Mouse (Mus musculus) liver, embryonic 14.5 days (tissue): ENCODE results near the gene Atp6ap1. TPM values are rescaled to one million over a fixed set of nuclear protein-coding genes. Genes with fewer than 3 reads are reported as not detected.

ENCODE experiments used
- ATAC-seq: fragments of 200-750 bp; cut with Nextera tagmentation; 2 replicates; pipeline ENCODE4 v1.8.0; 2017; ENCODE audit warnings: moderate number of reproducible peaks, mild to moderate bottlenecking, moderate library complexity; ENCODE audit not compliant: insufficient read depth
- DNase-seq, 3 experiments: peaks; one replicate each; pipeline ENCODE4 v3.0.0-alpha.2; 2012 to 2013; ENCODE audit warnings: low read depth in 3 of 3, low spot score in 3 of 3
- H3K27ac ChIP-seq: fragments of 300-500 bp; sonication (generic); 2 replicates; pipeline ENCODE4 v1.5.1; 2014; ENCODE audit warnings: moderate library complexity, mild to moderate bottlenecking, control low read depth, inconsistent platforms
- H3K27me3 ChIP-seq: fragments of 300-500 bp; sonication (generic); 2 replicates; pipeline ENCODE4 v1.6.1; 2014; ENCODE audit warnings: mild to moderate bottlenecking, low read length, moderate library complexity; ENCODE audit not compliant: control insufficient read depth, insufficient read depth
- H3K36me3 ChIP-seq: fragments of 300-500 bp; sonication (generic); replicated peaks from 2 replicates; pipeline ENCODE4 v1.6.1; 2014; ENCODE audit warnings: low read depth; ENCODE audit not compliant: control insufficient read depth, insufficient read depth
- H3K4me1 ChIP-seq, 2 experiments: fragments of 200-500 bp in 1 of 2; fragments of 300-500 bp in 1 of 2; sonication (generic) in 1 of 2; replicated peaks; 2 replicates each; pipeline ENCODE4 v1.6.1; 2012 to 2014; ENCODE audit warnings: antibody characterized with exemption in 1 of 2, inconsistent platforms in 1 of 2, low read length in 1 of 2; ENCODE audit not compliant: control insufficient read depth in 2 of 2, insufficient read depth in 2 of 2
- H3K4me2 ChIP-seq: fragments of 300-500 bp; sonication (generic); 2 replicates; pipeline ENCODE4 v1.6.1; 2014; ENCODE audit warnings: low read depth, mild to moderate bottlenecking, control low read depth, moderate library complexity
- H3K4me3 ChIP-seq, 2 experiments: fragments of 200-500 bp in 1 of 2; fragments of 300-500 bp in 1 of 2; sonication (generic) in 1 of 2; 2 replicates each; pipeline ENCODE4 v1.5.1; 2012 to 2014; ENCODE audit warnings: low read depth in 2 of 2, low read length in 2 of 2, mild to moderate bottlenecking in 2 of 2, control low read depth in 1 of 2, inconsistent platforms in 1 of 2, moderate library complexity in 1 of 2; ENCODE audit not compliant: insufficient read depth in 1 of 2
- H3K9ac ChIP-seq: fragments of 300-500 bp; sonication (generic); replicated peaks from 2 replicates; pipeline ENCODE4 v1.6.1; 2014; ENCODE audit warnings: mild to moderate bottlenecking, control low read depth, moderate library complexity
- H3K9me3 ChIP-seq: fragments of 300-500 bp; sonication (generic); 2 replicates; pipeline ENCODE4 v1.6.1; 2016; ENCODE audit warnings: low read length, mixed read lengths; ENCODE audit not compliant: control insufficient read depth
- CTCF ChIP-seq: IDR thresholded peaks from 2 replicates; pipeline ENCODE4 v1.5.1; 2016; ENCODE audit warnings: antibody characterized with exemption, low read depth, control low read depth
- EP300 ChIP-seq: IDR thresholded peaks from 2 replicates; pipeline ENCODE4 v1.6.1; 2016; ENCODE audit warnings: antibody characterized with exemption, low read depth
- WGBS: fragments of 180-500 bp; shearing (Covaris S2); extraction: QIAGEN DNeasy Blood & Tissue Kit; methylation state at CpG from one replicate; pipeline ENCODE4 v1.1.7; 2014; ENCODE audit not compliant: insufficient replicate concordance; 5-methylcytosine and 5-hydroxymethylcytosine counted together
- polyA plus RNA-seq, 2 experiments: library from polyadenylated mRNA; depleted of rRNA in 1 of 2; stranded (reverse) in 1 of 2; unstranded in 1 of 2; fragments of >200 nt; fragmentation: Nextera tagmentation in 1 of 2; extraction: Ambion mirVana in 1 of 2; gene quantifications; 2 replicates each; pipeline versions ENCODE4 v1.2.1 to v1.2.3; 2012 to 2014

Atp6ap1 gene
- polyA plus RNA-seq, 2 experiments, result 54.1 to 64.7 TPM

DNA sequence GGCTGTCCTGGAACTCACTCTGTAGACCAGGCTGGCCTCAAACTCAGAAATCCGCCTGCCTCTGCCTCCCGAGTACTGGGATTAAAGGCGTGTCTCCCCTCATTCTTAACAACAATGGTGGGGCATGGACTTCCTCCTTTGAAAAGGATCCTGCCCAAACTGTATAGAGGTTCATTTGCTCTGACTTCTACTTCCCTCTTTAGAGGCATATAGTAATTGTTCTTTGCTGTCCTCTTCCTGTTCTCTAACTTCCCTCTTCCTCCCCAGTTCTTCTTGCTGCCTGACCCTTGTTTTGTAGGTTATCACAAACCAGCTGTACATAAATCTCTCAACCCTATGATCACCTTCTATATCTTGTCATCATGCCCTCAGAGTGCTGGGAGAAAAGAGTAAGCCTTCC is 2.8 kb downstream of the Atp6ap1 start:
- DNase-seq (no peak), ATAC-seq (no peak)
- TF ChIP-seq EP300, result no peak
- H3K4me1 ChIP-seq, result peaks cover 0 to 15% of the 10 kb centered on the region in 2 experiments; a peak in 2 of 4 replicates
- no peaks in the 10 kb centered on the region for H3K9me3 ChIP-seq
- H3K36me3 ChIP-seq, result peaks cover 18% of the 10 kb centered on the region
- H3K9ac ChIP-seq, result no peak overlapping the region
- no peaks in the 10 kb centered on the region for H3K27me3 ChIP-seq
- no peak overlapping the region for H3K4me2 ChIP-seq
- H3K4me3 ChIP-seq, result no peak overlapping the region
- H3K27ac ChIP-seq, result no peak overlapping the region
- 54% methylated on average over 3 of the region's 3 CpGs for WGBS

DNA sequence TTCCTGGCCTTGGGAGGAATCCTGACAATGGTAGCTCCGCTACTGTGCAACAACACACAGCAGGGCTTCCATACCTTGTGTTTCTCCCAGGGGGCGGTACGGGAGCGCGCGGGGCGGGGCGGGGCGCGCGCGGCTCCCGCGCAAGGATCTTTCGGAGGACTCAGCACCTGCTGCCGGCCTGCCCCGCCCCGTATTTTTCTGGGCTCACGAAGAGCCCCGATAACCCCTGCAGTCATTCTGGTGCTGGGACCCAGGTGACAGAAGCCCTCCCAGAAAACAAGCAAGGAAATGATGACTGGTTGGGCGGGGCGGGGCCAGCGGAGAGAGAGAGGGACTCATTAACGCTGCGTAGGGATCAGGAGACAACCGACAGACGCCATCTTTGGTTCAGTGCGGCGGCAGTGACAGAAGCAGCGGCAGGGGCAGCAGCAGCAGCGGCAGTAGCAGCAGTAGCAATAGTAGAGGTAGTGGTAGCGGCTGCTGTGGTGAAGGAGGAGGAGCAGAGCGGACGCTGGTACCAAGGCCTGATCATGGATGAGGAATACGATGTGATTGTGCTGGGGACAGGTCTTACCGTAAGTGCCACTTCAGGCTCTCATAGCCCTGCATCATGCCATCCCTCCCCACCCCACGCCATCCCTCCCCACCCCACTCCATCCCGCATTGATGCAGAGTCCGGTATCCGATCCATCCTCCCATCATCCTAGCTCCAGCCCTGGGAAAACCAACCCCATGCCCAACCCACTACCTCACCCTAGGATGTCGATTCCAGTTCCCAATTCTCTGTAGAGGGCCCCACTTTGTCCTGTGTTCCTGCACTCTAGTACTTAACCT is 8.2 kb downstream of the Atp6ap1 start, which contains the start of gene Gdi1:
Gdi1 (plus strand) TSS at position 132 of the 834 bp plus-strand sequence.
- H3K4me1 ChIP-seq, result peaks cover 0 to 3% of the 10 kb centered on the region in 2 experiments; a peak in 2 of 4 replicates
- peaks cover 27% of the 10 kb centered on the region for H3K36me3 ChIP-seq
- DNase-seq (peak; percentile 52 to 66 (median 66)), ATAC-seq (peak; percentile 88)
- H3K9me3 ChIP-seq, result no peaks in the 10 kb centered on the region
- 8% methylated on average over 40 of the region's 41 CpGs for WGBS
- peak; percentile 24; the same call in 1 of the 2 replicates for TF ChIP-seq EP300
- peak; percentile 36 for TF ChIP-seq CTCF
- peak within 1 kb of the TSS; percentile 70 to 99 for H3K4me3 ChIP-seq
- peak within 1 kb of the TSS; percentile 76 for H3K4me2 ChIP-seq
- H3K27me3 ChIP-seq, result no peaks in the 10 kb centered on the region
- H3K27ac ChIP-seq, result peak within 1 kb of the TSS; percentile 70
- H3K9ac ChIP-seq, result peak within 1 kb of the TSS; percentile 74

DNA sequence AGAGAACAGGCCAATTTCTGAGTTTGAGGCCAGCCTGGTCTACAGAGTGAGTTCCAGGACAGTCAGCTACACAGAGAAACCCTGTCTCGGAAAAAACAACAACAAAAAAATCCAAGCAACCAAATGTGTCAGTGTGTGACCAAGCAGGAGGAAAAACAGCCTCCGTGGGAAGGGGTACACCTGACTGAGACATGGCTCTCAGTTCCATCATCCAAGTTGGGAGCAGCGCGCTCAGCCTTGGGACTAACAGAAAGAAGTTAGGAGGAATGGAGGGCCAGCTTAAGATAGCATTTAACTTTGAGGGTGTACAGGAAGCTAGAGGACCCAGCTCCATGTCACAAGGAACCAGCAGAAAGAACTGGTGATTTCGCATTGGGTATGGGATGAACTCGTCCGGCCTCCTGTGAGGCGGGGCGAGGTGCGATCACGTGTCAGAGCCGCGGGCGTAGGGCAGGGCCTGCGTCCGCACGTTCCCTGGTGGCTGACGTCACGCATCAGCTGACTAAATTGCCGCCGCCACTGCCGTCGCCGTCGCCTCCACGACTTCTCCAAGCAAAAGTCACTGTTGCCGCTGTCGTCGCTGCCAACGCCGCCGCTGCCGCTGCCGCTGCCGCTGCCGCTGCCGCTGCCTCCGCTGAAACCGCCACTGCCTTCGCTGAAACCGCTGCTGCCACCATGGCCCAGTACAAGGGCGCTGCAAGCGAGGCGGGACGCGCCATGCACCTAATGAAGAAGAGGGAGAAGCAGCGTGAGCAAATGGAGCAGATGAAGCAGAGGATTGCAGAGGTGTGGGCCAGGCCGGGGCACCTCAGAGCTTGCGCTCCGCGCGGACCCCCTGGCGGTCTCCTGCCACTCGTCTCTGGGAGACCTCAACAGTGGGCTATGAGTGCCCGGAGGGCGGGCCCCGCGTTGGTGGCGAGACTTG is 15.9 kb downstream of the Atp6ap1 start, which contains the start of gene Fam50a:
Fam50a (plus strand) TSS at position 494 of the 925 bp plus-strand sequence.
- WGBS, result 14% methylated on average over 59 of the region's 59 CpGs
- peak within 1 kb of the TSS; percentile 71 for H3K27ac ChIP-seq
- H3K4me1 ChIP-seq, result peaks cover 0 to 15% of the 10 kb centered on the region in 2 experiments; a peak in 3 of 4 replicates
- H3K9ac ChIP-seq, result peak within 1 kb of the TSS; percentile 84
- H3K36me3 ChIP-seq, result peaks cover 7% of the 10 kb centered on the region
- peak; percentile 74 to 76 (median 75) for DNase-seq
- peak within 1 kb of the TSS; percentile 87 for H3K4me2 ChIP-seq
- TF ChIP-seq CTCF (no peak), EP300 (no peak)
- H3K4me3 ChIP-seq, result peak within 1 kb of the TSS; percentile 74 to 76
- ATAC-seq, result peak; percentile 96
- no peaks in the 10 kb centered on the region for H3K27me3 ChIP-seq
- no peaks in the 10 kb centered on the region for H3K9me3 ChIP-seq

DNA sequence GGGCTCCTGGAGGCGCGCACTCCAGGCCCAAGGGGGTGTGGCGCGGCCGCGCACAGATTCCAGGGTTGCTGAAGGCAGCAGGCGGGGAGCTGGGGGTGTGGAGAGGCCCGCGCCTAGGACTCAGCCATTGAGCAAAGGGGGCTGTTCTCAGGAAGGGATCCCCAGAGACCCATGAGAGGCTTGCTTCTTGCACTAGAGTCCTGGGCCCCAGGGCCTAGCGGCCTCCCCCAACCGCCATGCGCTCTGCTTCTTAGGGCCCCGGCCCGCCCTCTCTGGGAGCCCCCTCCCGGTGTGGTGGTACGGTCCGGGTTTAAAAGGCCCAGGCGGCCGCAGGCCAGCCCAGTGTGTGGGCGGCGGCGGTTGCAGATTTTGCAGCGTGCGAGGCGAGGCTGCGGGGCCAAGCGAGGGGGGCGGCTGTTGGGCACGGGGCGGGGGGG is 31.8 kb downstream of the Atp6ap1 start, which contains the start of gene Plxna3:
Plxna3 (plus strand) TSS at position 342 of the 437 bp plus-strand sequence.
- TF ChIP-seq CTCF (no peak), EP300 (no peak)
- 15% methylated on average over 22 of the region's 30 CpGs for WGBS
- H3K4me2 ChIP-seq, result peak within 1 kb of the TSS; percentile 54
- DNase-seq, result peak; percentile 20 to 41 (median 32)
- no peak within 1 kb of the TSS for H3K27ac ChIP-seq
- H3K9ac ChIP-seq, result 0 out of 2 replicates have a peak within 1 kb of the TSS, but pooled peaks have one; percentile 12
- peak within 1 kb of the TSS; percentile 34 to 44 for H3K4me3 ChIP-seq
- H3K36me3 ChIP-seq, result no peaks in the 10 kb centered on the region
- peak; percentile 88 for ATAC-seq
- H3K9me3 ChIP-seq, result no peaks in the 10 kb centered on the region
- 0 out of 4 replicates have a peak, but pooled peaks cover 0 to 4% of the 10 kb centered on the region in 2 experiments for H3K4me1 ChIP-seq
- no peaks in the 10 kb centered on the region for H3K27me3 ChIP-seq
